Mouse (Mus musculus) lung, postnatal 0 days (tissue): ENCODE measurements around the gene Lpcat1. TPM values are rescaled to one million over a fixed set of nuclear protein-coding genes. Genes with fewer than 3 reads are reported as not detected.

Experiments
- ATAC-seq: fragments of 200-750 bp; cut with Nextera tagmentation; 2 replicates; pipeline ENCODE4 v1.8.0; 2017; ENCODE audit warnings: moderate library complexity
- DNase-seq: peaks from one replicate; pipeline ENCODE4 v3.0.0-alpha.2; 2016; ENCODE audit warnings: low spot score
- H3K27ac ChIP-seq: fragments of 300-500 bp; sonication (generic); 2 replicates; pipeline ENCODE4 v1.5.1; 2014; ENCODE audit warnings: antibody characterized with exemption, mild to moderate bottlenecking, low read length, mixed read lengths
- H3K27me3 ChIP-seq: fragments of 300-500 bp; sonication (generic); replicated peaks from 2 replicates; pipeline ENCODE4 v1.6.1; 2014; ENCODE audit warnings: low read length, mixed read lengths; ENCODE audit not compliant: insufficient read depth
- H3K36me3 ChIP-seq: fragments of 300-500 bp; sonication (generic); 2 replicates; pipeline ENCODE4 v1.6.1; 2014; ENCODE audit warnings: low read length, mixed read lengths; ENCODE audit not compliant: insufficient read depth
- H3K4me1 ChIP-seq: fragments of 300-500 bp; sonication (generic); 2 replicates; pipeline ENCODE4 v1.6.1; 2014; ENCODE audit warnings: antibody characterized with exemption, low read depth, low read length, mixed read lengths; ENCODE audit not compliant: insufficient read depth
- H3K4me2 ChIP-seq: fragments of 300-500 bp; sonication (generic); replicated peaks from 2 replicates; pipeline ENCODE4 v1.6.1; 2014; ENCODE audit warnings: low read depth, mild to moderate bottlenecking, low read length, moderate library complexity, mixed read lengths
- H3K4me3 ChIP-seq: fragments of 300-500 bp; sonication (generic); 2 replicates; pipeline ENCODE4 v1.5.1; 2014; ENCODE audit warnings: low read depth, low read length
- H3K9ac ChIP-seq: fragments of 300-500 bp; sonication (generic); replicated peaks from 2 replicates; pipeline ENCODE4 v1.6.1; 2014; ENCODE audit warnings: low read depth, mild to moderate bottlenecking
- H3K9me3 ChIP-seq: fragments of 300-500 bp; sonication (generic); 2 replicates; pipeline ENCODE4 v1.6.1; 2016; ENCODE audit warnings: low read length, mixed read lengths
- CTCF ChIP-seq: IDR thresholded peaks from 2 replicates; pipeline ENCODE4 v1.5.1; 2016; ENCODE audit warnings: antibody characterized with exemption, mild to moderate bottlenecking
- EP300 ChIP-seq: IDR thresholded peaks from 2 replicates; pipeline ENCODE4 v1.6.1; 2016; ENCODE audit warnings: antibody characterized with exemption, mild to moderate bottlenecking, control low read depth
- WGBS: fragments of 180-500 bp; shearing (Covaris S2); extraction: QIAGEN DNeasy Blood & Tissue Kit; methylation state at CpG from one replicate; pipeline ENCODE4 v1.1.7; 2014; 5-methylcytosine and 5-hydroxymethylcytosine counted together
- polyA plus RNA-seq: library from polyadenylated mRNA; unstranded; fragments of >200 nt; fragmentation: Nextera tagmentation; extraction: Ambion mirVana; gene quantifications from 2 replicates; pipeline ENCODE4 v1.2.1, GENCODE M21; 2015

Gene Lpcat1
- polyA plus RNA-seq, 1 experiment from 2014 or later = 368 TPM

DNA sequence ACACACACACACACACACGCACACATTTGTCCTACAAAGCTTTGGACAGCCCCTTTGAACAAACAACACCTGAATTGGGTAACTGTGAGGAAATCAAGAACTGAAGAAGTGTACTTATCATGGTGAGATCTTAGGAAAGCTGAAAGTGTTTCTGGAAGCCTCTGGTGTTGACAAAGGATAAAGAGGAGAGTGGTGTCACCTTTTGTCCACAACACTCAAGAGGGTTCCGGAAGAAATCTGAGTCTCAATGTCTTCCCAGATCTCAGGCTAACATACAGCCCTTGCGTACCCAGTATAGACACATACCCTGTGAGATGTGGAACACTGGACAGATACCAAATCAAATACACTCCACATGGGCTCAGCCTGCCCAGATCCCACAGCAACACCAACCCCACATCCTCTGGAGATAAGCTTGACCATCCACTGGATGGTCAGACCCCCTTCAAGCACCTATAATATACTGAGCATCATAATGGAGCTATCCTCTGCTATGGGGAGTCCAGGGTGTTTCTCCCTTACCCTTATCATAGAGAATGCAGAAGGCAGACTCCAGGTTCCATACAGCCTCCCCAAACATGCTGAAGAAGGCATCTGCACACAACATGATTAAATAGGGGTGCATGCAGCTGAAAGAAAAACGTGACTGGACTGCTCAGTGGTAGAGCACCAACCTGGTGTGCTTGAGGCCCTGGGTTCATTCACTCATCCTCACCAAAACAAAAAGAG, 23.7 kb upstream of the Lpcat1 start:
- peak overlapping the region; percentile 62 for H3K27ac ChIP-seq
- TF ChIP-seq CTCF (no peak), EP300 (peak; percentile 96)
- 43% methylated on average over 4 of the region's 4 CpGs for WGBS

DNA sequence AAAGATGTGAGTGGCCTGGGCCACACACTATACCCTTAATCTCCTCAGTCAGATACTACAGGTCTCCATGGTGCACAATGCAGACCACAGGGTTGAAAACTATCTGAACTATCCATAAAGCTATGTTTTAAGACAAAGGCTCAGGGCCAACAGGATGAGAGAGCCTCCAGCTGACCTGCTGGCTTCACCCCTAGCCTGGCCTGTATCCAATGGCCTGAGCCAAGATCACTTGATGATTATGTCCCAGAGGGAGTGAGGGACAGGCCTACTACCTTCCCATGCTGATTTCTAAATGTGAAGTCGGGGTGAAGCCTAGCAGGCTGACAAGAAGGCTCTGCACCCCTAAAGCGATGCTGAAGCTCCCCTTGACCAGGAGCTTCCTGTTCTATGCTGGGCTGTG, 21.9 kb upstream of the Lpcat1 start:
- Histone ChIP-seq H3K4me3 (no peak overlapping the region), H3K4me1 (peaks cover 37% of the 10 kb centered on the region), H3K9ac (no peak overlapping the region), H3K36me3 (no peaks in the 10 kb centered on the region), H3K9me3 (no peaks in the 10 kb centered on the region), H3K4me2 (no peak overlapping the region), H3K27ac (peak overlapping the region; percentile 34; the same call in 1 of the 2 replicates), H3K27me3 (no peaks in the 10 kb centered on the region)
- no peak for ATAC-seq
- DNase-seq = peak; percentile 31
- 54% methylated on average over 2 of the region's 2 CpGs for WGBS
- TF ChIP-seq EP300 (no peak), CTCF (no peak)

More for the DNA sequence above, 23.7 kb upstream of the Lpcat1 start:
- peaks cover 35% of the 10 kb centered on the region for H3K4me1 ChIP-seq
- H3K9me3 ChIP-seq = no peaks in the 10 kb centered on the region
- no peaks in the 10 kb centered on the region for H3K36me3 ChIP-seq
- ATAC-seq (peak; percentile 57), DNase-seq (peak; percentile 82)
- no peak overlapping the region for H3K4me3 ChIP-seq
- no peaks in the 10 kb centered on the region for H3K27me3 ChIP-seq
- H3K4me2 ChIP-seq = no peak overlapping the region
- H3K9ac ChIP-seq = no peak overlapping the region

GRCm38 (mm10) chr13:73446076-73446475, 20.9 kb upstream of the Lpcat1 start:
- no peak overlapping the region for H3K4me3 ChIP-seq
- no peak overlapping the region for H3K9ac ChIP-seq
- H3K4me2 ChIP-seq = no peak overlapping the region
- WGBS = 68% methylated on average over 2 of the region's 2 CpGs
- TF ChIP-seq EP300 (no peak), CTCF (no peak)
- no peaks in the 10 kb centered on the region for H3K9me3 ChIP-seq
- peaks cover 31% of the 10 kb centered on the region for H3K4me1 ChIP-seq
- H3K27ac ChIP-seq = peak overlapping the region; percentile 85
- H3K36me3 ChIP-seq = no peaks in the 10 kb centered on the region
- ATAC-seq = no peak
- no peaks in the 10 kb centered on the region for H3K27me3 ChIP-seq
- no peak for DNase-seq

DNA sequence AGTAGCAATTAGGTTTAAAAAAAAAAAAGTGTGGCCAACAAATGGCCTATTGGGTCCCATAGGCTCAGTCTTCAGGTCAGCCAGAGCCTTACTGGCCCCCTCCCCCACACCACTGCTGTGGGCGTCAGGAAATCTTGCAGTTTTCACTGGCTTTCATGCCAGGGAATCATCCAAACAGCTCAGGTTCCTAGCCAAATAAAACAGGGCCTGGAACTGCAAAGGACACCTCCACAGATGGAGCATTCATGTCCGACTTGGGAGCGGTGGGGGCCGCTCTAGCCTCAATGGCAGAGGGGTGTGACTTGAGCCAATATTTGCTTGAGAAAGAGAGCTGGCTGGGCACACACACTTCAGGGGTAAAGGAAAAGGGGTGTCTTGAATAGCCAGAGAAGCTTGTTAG, 20.5 kb upstream of the Lpcat1 start:
- H3K4me1 ChIP-seq = peaks cover 31% of the 10 kb centered on the region
- no peak overlapping the region for H3K4me3 ChIP-seq
- H3K4me2 ChIP-seq = no peak overlapping the region
- 35% methylated on average over 4 of the region's 4 CpGs for WGBS
- peak overlapping the region; percentile 85 for H3K27ac ChIP-seq
- no peaks in the 10 kb centered on the region for H3K36me3 ChIP-seq
- H3K9ac ChIP-seq = no peak overlapping the region
- H3K9me3 ChIP-seq = no peaks in the 10 kb centered on the region
- H3K27me3 ChIP-seq = no peaks in the 10 kb centered on the region
- DNase-seq = peak; percentile 81
- peak; percentile 59 for ATAC-seq
- 0 out of 2 replicates have a peak, but pooled peaks have one; percentile 6 for TF ChIP-seq EP300
- TF ChIP-seq CTCF = no peak

GRCm38 (mm10) chr13:73446943-73447342, 20.1 kb upstream of the Lpcat1 start:
- H3K36me3 ChIP-seq = no peaks in the 10 kb centered on the region
- ATAC-seq (peak; percentile 63), DNase-seq (peak; percentile 91)
- H3K4me1 ChIP-seq = peaks cover 31% of the 10 kb centered on the region
- no peaks in the 10 kb centered on the region for H3K9me3 ChIP-seq
- TF ChIP-seq EP300 (no peak), CTCF (no peak)
- no peak overlapping the region for H3K4me2 ChIP-seq
- peak overlapping the region; percentile 85 for H3K27ac ChIP-seq
- H3K9ac ChIP-seq = no peak overlapping the region
- no peaks in the 10 kb centered on the region for H3K27me3 ChIP-seq
- no peak overlapping the region for H3K4me3 ChIP-seq
- 23% methylated on average over 7 of the region's 7 CpGs for WGBS

DNA sequence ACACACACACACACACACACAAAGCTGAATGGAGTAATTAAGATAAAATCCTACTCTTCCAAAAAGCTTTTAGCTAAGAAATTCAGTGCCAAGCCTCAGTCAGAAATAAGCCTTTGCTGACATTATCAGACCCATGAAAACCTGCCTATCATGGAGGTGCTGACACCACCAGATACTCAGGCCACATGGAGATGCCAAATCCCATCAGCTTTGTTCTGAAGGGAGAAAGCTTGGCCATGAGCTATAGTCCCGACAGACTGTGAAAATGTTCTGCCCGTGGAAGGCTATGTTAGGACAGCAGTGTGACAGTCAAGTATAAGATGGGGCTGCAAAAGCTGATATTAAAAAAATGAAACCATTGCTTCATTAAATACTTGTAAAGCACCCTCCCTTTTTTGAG, 19.5 kb upstream of the Lpcat1 start:
- TF ChIP-seq CTCF (no peak), EP300 (no peak)
- Histone ChIP-seq H3K4me3 (no peak overlapping the region), H3K9ac (no peak overlapping the region), H3K27ac (peak overlapping the region; percentile 85), H3K9me3 (no peaks in the 10 kb centered on the region), H3K4me1 (peaks cover 28% of the 10 kb centered on the region), H3K27me3 (no peaks in the 10 kb centered on the region), H3K4me2 (no peak overlapping the region), H3K36me3 (no peaks in the 10 kb centered on the region)
- no peak for ATAC-seq
- 48% methylated on average over 2 of the region's 2 CpGs for WGBS
- no peak for DNase-seq
